Mouse (Mus musculus) midbrain, postnatal 0 days (tissue): ENCODE measurements around the gene S1pr4. TPM values are rescaled to one million over a fixed set of nuclear protein-coding genes. Genes with fewer than 3 reads are reported as not detected.
A peak's percentile ranks its signal among the peaks of the same experiment; 100 is the strongest.

Experiments
- ATAC-seq: fragments of 200-750 bp; cut with Nextera tagmentation; 2 replicates; pipeline ENCODE4 v1.8.0; 2017; ENCODE audit warnings: moderate number of reproducible peaks, mild to moderate bottlenecking, moderate TSS enrichment, moderate library complexity; ENCODE audit not compliant: low FRiP score
- DNase-seq: peaks from one replicate; pipeline ENCODE4 v3.0.0-alpha.2; 2015; ENCODE audit warnings: low spot score
- H3K27ac ChIP-seq: fragments of 300-500 bp; sonication (generic); 2 replicates; pipeline ENCODE4 v1.5.1; 2014; ENCODE audit warnings: low read depth, mild to moderate bottlenecking, low read length, mixed read lengths
- H3K27me3 ChIP-seq: fragments of 300-500 bp; sonication (generic); 2 replicates; pipeline ENCODE4 v1.6.1; 2014; ENCODE audit warnings: low read length, control low read depth, mixed read lengths; ENCODE audit not compliant: insufficient read depth
- H3K36me3 ChIP-seq: fragments of 300-500 bp; sonication (generic); 2 replicates; pipeline ENCODE4 v1.6.1; 2014; ENCODE audit warnings: low read length, control low read depth, mixed read lengths; ENCODE audit not compliant: insufficient read depth
- H3K4me1 ChIP-seq: fragments of 300-500 bp; sonication (generic); 2 replicates; pipeline ENCODE4 v1.6.1; 2014; ENCODE audit warnings: mild to moderate bottlenecking, control low read depth, antibody characterized with exemption, low read length, mixed read lengths; ENCODE audit not compliant: insufficient read depth
- H3K4me2 ChIP-seq: fragments of 300-500 bp; sonication (generic); 2 replicates; pipeline ENCODE4 v1.6.1; 2014; ENCODE audit warnings: low read depth, mild to moderate bottlenecking, low read length, mixed read lengths; ENCODE audit not compliant: poor library complexity, severe bottlenecking
- H3K4me3 ChIP-seq: fragments of 300-500 bp; sonication (generic); 2 replicates; pipeline ENCODE4 v1.5.1; 2014; ENCODE audit warnings: low read depth, mild to moderate bottlenecking, low read length, moderate library complexity
- H3K9ac ChIP-seq: fragments of 300-500 bp; sonication (generic); replicated peaks from 2 replicates; pipeline ENCODE4 v1.6.1; 2014; ENCODE audit warnings: mild to moderate bottlenecking, low read length, moderate library complexity, mixed read lengths; ENCODE audit not compliant: poor library complexity, severe bottlenecking
- H3K9me3 ChIP-seq: fragments of 300-500 bp; sonication (generic); 2 replicates; pipeline ENCODE4 v1.6.1; 2016; ENCODE audit warnings: low read length, control low read depth
- CTCF ChIP-seq: IDR thresholded peaks from 2 replicates; pipeline ENCODE4 v1.5.1; 2016; ENCODE audit warnings: antibody characterized with exemption, mild to moderate bottlenecking
- WGBS: fragments of 180-500 bp; shearing (Covaris S2); extraction: QIAGEN DNeasy Blood & Tissue Kit; methylation state at CpG from one replicate; pipeline ENCODE4 v1.1.7; 2014; 5-methylcytosine and 5-hydroxymethylcytosine counted together
- polyA plus RNA-seq: library from polyadenylated mRNA; unstranded; fragments of >200 nt; fragmentation: Nextera tagmentation; extraction: Ambion mirVana; gene quantifications from 2 replicates; pipeline ENCODE4 v1.2.1, GENCODE M21; 2015
- total RNA-seq: library from RNA; depleted of rRNA; stranded (reverse); fragments of >200 nt; gene quantifications from 2 replicates; pipeline ENCODE4 v1.2.3, GENCODE M21; 2014

The S1pr4 gene
- total and polyA plus RNA-seq, 2 experiments from 2014 or later = 0.16 to 0.41 TPM

GRCm38 (mm10) chr10:81538321-81539048 lies 38.6 kb upstream of the S1pr4 start:
- Histone ChIP-seq H3K27ac (no peak overlapping the region), H3K9ac (no peak overlapping the region; the same call in 1 of the 2 replicates), H3K4me2 (no peak overlapping the region), H3K27me3 (no peaks in the 10 kb centered on the region), H3K9me3 (no peaks in the 10 kb centered on the region), H3K4me3 (no peak overlapping the region), H3K4me1 (peaks cover 15% of the 10 kb centered on the region), H3K36me3 (no peaks in the 10 kb centered on the region; the same call in 1 of the 2 replicates)
- no peak for TF ChIP-seq CTCF
- no peak for DNase-seq
- ATAC-seq = no peak
- WGBS = 95% methylated on average over 3 of the region's 3 CpGs

GRCm38 (mm10) chr10:81537429-81537828 lies 37.5 kb upstream of the S1pr4 start:
- ATAC-seq = no peak
- H3K27ac ChIP-seq = no peak overlapping the region
- H3K36me3 ChIP-seq = peaks cover 10% of the 10 kb centered on the region
- H3K9ac ChIP-seq = no peak overlapping the region
- no peak overlapping the region for H3K4me3 ChIP-seq
- H3K9me3 ChIP-seq = no peaks in the 10 kb centered on the region
- 89% methylated on average over 2 of the region's 2 CpGs for WGBS
- TF ChIP-seq CTCF = no peak
- H3K4me2 ChIP-seq = no peak overlapping the region
- peaks cover 5% of the 10 kb centered on the region; the same call in 1 of the 2 replicates for H3K4me1 ChIP-seq
- no peak for DNase-seq
- H3K27me3 ChIP-seq = no peaks in the 10 kb centered on the region

- H3K9me3 ChIP-seq = no peaks in the 10 kb centered on the region
- peaks cover 16% of the 10 kb centered on the region for H3K36me3 ChIP-seq
- DNase-seq (no peak), ATAC-seq (no peak)
- peak; percentile 60 for TF ChIP-seq CTCF
- no peak overlapping the region for H3K4me2 ChIP-seq
- H3K9ac ChIP-seq = no peak overlapping the region
- no peaks in the 10 kb centered on the region for H3K27me3 ChIP-seq
- WGBS = 76% methylated on average over 6 of the region's 6 CpGs
- no peaks in the 10 kb centered on the region for H3K4me1 ChIP-seq
- no peak overlapping the region for H3K4me3 ChIP-seq
- H3K27ac ChIP-seq = no peak overlapping the region
Observed at GRCm38 (mm10) chr10:81536734-81537133, 36.8 kb upstream of the S1pr4 start.

- DNase-seq (no peak), ATAC-seq (no peak)
- Histone ChIP-seq H3K4me3 (no peak overlapping the region), H3K4me2 (no peak overlapping the region), H3K9ac (no peak overlapping the region), H3K27ac (no peak overlapping the region), H3K4me1 (no peaks in the 10 kb centered on the region), H3K27me3 (no peaks in the 10 kb centered on the region), H3K36me3 (peaks cover 34% of the 10 kb centered on the region), H3K9me3 (no peaks in the 10 kb centered on the region)
- 69% methylated on average over 16 of the region's 16 CpGs for WGBS
- TF ChIP-seq CTCF = no peak
Observed at GRCm38 (mm10) chr10:81534826-81535225, 34.9 kb upstream of the S1pr4 start.

GRCm38 (mm10) chr10:81526779-81527178 lies 26.8 kb upstream of the S1pr4 start:
- Histone ChIP-seq H3K27me3 (no peaks in the 10 kb centered on the region; the same call in 1 of the 2 replicates), H3K36me3 (peaks cover 33% of the 10 kb centered on the region), H3K27ac (no peak overlapping the region), H3K9ac (no peak overlapping the region), H3K4me1 (no peaks in the 10 kb centered on the region), H3K4me2 (no peak overlapping the region), H3K4me3 (no peak overlapping the region), H3K9me3 (no peaks in the 10 kb centered on the region)
- WGBS = 19% methylated on average over 14 of the region's 14 CpGs
- TF ChIP-seq CTCF = peak; percentile 89
- DNase-seq (peak; percentile 46), ATAC-seq (no peak)

GRCm38 (mm10) chr10:81525017-81525694 lies 25.2 kb upstream of the S1pr4 start:
- no peak overlapping the region for H3K27ac ChIP-seq
- no peak for DNase-seq
- 63% methylated on average over 12 of the region's 13 CpGs for WGBS

More at GRCm38 (mm10) chr10:81525017-81525694, 25.2 kb upstream of the S1pr4 start:
- no peak overlapping the region for H3K4me3 ChIP-seq
- H3K4me2 ChIP-seq = no peak overlapping the region
- H3K36me3 ChIP-seq = peaks cover 18% of the 10 kb centered on the region
- H3K9ac ChIP-seq = no peak overlapping the region
- no peaks in the 10 kb centered on the region for H3K4me1 ChIP-seq
- no peaks in the 10 kb centered on the region for H3K9me3 ChIP-seq
- H3K27me3 ChIP-seq = no peaks in the 10 kb centered on the region; the same call in 1 of the 2 replicates
- no peak for ATAC-seq
- TF ChIP-seq CTCF = no peak
